Mouse (Mus musculus): ENCODE measurements at regions not wholly inside any gene's neighbourhood (a gene's known extent, or its start where the extent isn't known, plus 50 kb on each side); places are given as distances from the start of the nearest gene placed in this dataset.

GRCm38 (mm10) chr9:84296456-84296855, 371.5 kb downstream of the Bckdhb start:
- DNase-seq, result no peak

DNA sequence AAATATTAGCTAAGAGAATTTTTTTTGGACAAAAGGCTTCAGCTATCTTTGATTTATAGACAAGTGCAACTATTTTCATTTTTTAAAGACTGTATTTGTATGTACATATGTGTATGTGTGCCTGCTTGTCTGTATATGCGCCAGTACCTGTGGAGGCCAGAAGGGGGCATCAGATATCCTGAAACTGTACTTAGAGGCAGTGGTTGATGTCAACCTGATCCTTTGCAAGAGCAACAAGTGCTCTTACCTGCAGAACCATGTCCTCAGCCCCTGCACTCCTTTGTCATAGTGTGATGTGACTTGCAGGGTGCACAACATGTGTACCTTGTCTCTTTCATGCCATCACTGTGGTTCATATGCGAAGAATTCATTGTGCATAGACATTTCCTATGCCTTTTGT, 379.5 kb downstream of the Bckdhb start:
- no peak for DNase-seq

- DNase-seq, result no peak
Observed at GRCm38 (mm10) chr9:84318811-84319210, 393.9 kb downstream of the Bckdhb start.

DNA sequence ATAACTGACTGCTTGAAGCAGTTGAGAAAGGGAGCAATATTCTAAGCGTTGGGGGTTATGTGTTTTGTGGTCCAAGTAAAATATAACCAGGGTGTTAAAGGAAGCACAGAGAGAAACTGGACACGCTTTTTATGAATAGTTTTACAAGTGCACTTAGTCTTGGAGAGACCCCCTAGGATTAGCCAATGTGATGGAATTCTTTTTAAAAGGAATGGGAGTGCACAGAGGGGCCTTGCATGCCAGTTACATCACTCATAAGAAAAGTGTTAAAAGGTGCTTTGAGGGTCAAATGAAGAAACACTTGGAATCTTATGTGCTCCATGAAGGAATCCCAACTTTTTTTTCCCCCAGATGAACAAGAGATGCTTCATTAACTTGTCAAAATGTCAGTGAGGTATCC, 394.4 kb downstream of the Bckdhb start:
- no peak for DNase-seq

DNA sequence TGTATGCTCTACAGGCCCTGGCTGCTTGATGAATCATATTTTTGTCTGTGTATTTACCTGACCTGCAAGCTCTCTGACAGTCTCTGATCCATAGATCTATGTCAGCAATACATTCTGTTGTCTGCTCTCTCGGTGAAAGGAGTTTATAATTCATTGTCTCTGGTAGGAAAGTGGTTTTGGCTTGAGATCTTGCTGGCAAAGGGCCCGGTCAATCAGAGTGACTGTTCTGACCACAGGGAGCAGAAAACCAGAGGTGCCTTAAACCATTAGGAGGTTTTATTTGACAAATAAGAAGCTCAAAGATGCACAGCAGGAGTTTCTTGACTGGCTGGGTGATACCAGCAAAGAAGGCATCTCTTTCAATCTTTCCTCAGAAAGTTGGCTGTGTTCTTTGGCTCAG, 398.2 kb downstream of the Bckdhb start:
- peak; percentile 3 to 5 for DNase-seq

- DNase-seq, result no peak
Observed at GRCm38 (mm10) chr9:84331083-84331602, 406.2 kb downstream of the Bckdhb start.

DNA sequence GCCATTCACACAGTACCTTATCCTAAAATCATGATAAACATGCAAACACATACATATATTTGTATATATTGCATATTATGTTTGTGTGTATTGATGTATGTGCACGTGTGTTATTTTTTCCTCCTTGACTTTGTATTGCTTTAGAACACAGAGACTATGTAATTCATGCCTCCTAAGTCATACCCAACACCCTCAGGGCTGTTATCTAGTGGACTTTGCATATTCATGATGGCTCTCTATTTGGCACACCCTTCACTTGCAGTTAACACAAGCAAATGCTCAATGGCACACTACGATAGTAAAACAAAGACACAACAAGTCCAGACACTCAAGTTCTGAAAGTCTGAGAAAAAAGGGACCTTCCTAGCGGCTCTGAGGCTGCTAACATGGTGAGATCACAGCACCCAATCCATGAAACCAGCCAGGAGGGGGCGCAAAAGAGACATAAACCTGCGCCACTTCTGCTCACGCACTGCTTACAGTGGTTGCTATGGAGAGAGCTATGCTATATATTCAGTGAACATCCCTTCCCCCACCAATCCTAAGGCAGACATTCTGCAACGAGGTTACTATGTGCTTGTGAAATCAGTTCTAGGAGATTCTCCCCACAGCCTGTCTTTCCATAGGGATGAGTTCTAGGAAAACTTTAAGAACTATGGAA, 418.6 kb downstream of the Bckdhb start:
- peak; percentile 71 to 78 for DNase-seq

GRCm38 (mm10) chr9:84350223-84350622, 425.3 kb downstream of the Bckdhb start:
- no peak for DNase-seq

DNA sequence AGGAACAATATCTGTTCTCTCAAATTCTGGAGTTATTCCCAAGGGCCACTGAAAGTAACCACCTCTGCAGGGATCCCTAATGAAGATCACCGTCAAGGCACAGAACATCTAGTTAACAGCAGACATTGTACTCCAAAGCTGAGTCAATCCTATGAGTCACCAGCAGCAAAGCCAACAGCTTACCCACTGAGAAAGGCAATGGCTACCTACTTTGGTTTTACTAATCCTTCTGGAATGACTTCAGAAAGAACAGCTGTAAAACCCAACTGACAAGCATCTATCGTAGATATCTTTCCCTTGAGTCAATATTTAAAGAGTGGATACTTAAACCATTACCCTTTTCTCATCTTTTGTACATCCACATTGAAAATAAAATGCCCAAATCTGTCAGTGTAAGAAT, 429.5 kb downstream of the Bckdhb start:
- DNase-seq, result no peak

DNA sequence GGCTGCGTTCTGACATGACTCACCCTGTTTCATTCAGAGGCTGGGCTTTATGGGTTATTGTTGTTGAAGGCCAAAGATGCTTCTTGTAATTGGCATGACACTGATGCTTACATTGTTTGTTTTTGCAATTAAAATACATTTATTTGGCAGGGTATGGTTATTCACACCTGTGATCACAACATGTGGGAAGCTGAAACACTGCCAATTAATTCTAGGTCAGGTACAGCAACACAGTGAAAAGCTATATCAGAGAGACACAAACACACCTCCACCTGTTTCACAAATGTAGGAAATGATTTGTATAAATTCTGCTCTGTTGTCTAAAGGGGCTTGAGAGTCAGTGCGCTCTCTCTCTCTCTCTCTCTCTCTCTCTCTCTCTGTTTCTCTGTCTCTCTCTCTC, 431.2 kb downstream of the Bckdhb start:
- DNase-seq, result no peak

- no peak for DNase-seq
Observed at GRCm38 (mm10) chr9:84359879-84360278, 434.9 kb downstream of the Bckdhb start.

DNA sequence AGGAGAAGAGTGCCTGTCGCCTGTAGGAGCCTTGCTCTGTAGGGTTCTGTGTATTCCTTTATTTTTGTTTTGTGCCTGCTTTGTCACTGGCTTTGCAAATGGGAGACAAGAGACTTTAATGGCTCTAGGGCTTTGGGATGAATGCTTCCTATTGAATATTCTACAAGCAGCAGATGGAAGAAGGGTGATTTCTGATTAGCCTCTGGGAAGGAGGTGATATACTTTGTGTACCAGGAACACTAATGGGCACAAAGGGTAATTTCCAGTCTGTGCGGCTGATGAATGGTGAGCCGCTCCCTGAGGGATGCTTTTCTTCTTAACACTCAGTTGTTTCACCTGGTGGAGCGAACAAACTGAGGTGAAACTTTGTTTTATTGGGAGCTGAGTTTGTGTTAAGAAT, 435.5 kb downstream of the Bckdhb start:
- DNase-seq, result no peak

- peak; percentile 20 to 35 for DNase-seq
Observed at GRCm38 (mm10) chr9:84363478-84363877, 438.5 kb downstream of the Bckdhb start.

GRCm38 (mm10) chr9:84369200-84369599, 444.3 kb downstream of the Bckdhb start:
- no peak for DNase-seq

DNA sequence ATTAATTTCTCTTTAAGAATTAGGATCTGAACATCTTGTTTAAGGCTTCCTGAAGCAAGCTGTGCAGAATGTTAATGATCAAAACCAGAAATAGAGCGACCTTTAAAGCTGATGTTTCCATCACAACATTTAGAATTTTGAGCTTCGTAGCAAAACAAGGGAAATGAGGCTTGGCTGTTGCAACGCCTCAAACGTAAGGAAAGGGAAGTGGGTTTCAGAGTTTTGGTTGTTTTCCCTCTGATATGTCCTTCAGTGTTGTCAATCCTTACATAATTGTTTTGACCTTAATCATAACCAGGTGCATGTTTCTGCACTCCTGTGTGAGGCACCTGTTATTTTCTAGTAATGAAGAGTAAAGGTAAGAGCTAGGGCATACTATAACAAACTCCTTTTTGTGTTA, 445.3 kb downstream of the Bckdhb start:
- DNase-seq, result no peak

- DNase-seq, result no peak
Observed at GRCm38 (mm10) chr9:84375746-84376145, 450.8 kb downstream of the Bckdhb start.

DNA sequence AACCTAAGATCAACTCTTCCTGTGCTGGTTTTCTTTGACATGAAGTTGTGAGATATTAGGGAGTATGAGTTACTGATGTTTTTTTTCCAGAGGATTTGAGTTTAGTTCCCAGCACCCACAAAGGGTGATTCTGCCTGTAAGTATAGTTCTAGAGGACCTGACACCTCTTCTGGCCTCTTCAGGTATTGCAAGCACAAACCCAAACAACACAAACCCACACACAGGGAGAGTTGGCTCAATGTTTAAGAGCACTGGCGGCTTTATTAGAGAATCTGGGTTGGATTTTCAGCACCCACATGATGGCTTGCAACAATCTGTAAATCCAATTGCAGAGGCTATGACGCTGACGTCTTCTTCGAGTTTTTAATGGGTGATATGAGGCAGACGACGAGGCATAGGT, 451.7 kb downstream of the Bckdhb start:
- no peak for DNase-seq

GRCm38 (mm10) chr9:84381942-84382341, 457.0 kb downstream of the Bckdhb start:
- DNase-seq, result no peak

GRCm38 (mm10) chr9:84389831-84390230, 464.9 kb downstream of the Bckdhb start:
- DNase-seq, result no peak

- DNase-seq, result no peak
Observed at GRCm38 (mm10) chr9:84394536-84395314, 469.8 kb downstream of the Bckdhb start.

- no peak for DNase-seq
Observed at GRCm38 (mm10) chr9:84399481-84399880, 474.5 kb downstream of the Bckdhb start.

DNA sequence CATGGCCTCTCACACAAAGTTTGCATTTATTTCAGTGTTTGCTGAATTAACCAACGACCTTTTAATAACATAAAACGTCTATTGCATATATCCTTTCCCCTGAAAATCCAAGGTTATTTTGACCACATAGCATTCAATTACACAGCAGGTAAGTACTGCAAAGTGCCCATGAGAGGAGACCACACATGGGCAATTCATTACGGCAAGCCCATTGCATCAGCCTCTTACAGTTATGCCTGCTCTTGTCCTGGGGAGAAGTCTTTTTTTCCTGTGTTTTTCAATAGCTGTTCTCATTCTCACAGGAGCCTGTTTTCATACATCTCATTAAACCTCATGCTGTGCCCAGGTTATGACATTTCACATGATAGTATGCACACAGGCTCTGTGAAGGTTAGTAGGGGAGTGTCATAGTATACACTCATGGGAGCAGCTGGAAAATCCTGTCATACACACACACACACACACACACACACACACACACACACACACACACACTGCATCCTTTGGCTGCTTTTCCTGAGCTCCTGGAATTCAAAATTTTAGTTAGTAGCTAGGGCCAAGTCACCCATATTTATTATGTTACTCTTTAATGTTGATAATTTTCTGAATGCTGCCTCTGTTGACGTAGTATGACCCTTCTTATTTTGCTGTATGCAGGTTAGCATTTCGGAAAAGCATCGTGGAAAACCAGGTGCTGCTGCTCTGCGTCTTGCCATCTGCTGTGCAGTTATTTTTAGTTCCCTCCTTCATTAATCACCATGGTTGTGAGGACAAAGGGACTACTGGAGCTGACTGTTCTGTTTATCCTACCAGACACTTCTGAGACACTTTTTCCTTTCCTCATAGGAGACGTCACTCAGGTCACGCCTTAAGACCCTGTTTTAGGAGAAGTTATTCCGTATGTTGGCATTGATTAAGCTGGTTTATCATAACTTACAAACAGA, 483.6 kb downstream of the Bckdhb start:
- DNase-seq, result peak; percentile 45 to 62

Measured in cerebellum, postnatal 36 days (tissue).